Mouse (Mus musculus) retina, postnatal 1 day (tissue): ENCODE data around the gene Dhdds.
A peak's percentile ranks its signal among the peaks of the same experiment; 100 is the strongest.
"Not testable (repeated sequence)": the region's sequence is repeated elsewhere in the genome, so short reads cannot be mapped to it uniquely, and the experiment has no call there.

Source experiments
- DNase-seq: peaks from one replicate; pipeline ENCODE4 v3.0.0-alpha.2; 2012

The Dhdds gene

GRCm38 (mm10) chr4:134002903-134003302 lies 2.2 kb upstream of the Dhdds start:
- no peak for DNase-seq

GRCm38 (mm10) chr4:134002246-134002645 lies 1.5 kb upstream of the Dhdds start:
- DNase-seq: no peak

- no peak for DNase-seq
Observed at GRCm38 (mm10) chr4:134001710-134002109, 992 bp upstream of the Dhdds start.

- DNase-seq: no peak
Observed at GRCm38 (mm10) chr4:133994697-133995096, 6.0 kb downstream of the Dhdds start.

- no peak for DNase-seq
Observed at GRCm38 (mm10) chr4:133991087-133991660, 9.5 kb downstream of the Dhdds start.

- DNase-seq: no peak
Observed at GRCm38 (mm10) chr4:133990035-133990434, 10.7 kb downstream of the Dhdds start.

GRCm38 (mm10) chr4:133988289-133988688 lies 12.4 kb downstream of the Dhdds start:
- DNase-seq: not testable (repeated sequence)

GRCm38 (mm10) chr4:133982936-133983335 lies 17.8 kb downstream of the Dhdds start:
- DNase-seq: no peak

- no peak for DNase-seq
Observed at GRCm38 (mm10) chr4:133980496-133980895, 20.2 kb downstream of the Dhdds start.

GRCm38 (mm10) chr4:133978021-133978711 lies 22.6 kb downstream of the Dhdds start:
- DNase-seq: no peak

GRCm38 (mm10) chr4:133971741-133972140 lies 29.0 kb downstream of the Dhdds start:
- DNase-seq: peak; percentile 68

GRCm38 (mm10) chr4:133970876-133971275 lies 29.8 kb downstream of the Dhdds start:
- DNase-seq: no peak

- DNase-seq: peak; percentile 93
Observed at GRCm38 (mm10) chr4:133970196-133970595, 30.5 kb downstream of the Dhdds start.

GRCm38 (mm10) chr4:133969114-133969770 lies 31.5 kb downstream of the Dhdds start:
- DNase-seq: peak; percentile 51

- DNase-seq: peak; percentile 79
Observed at GRCm38 (mm10) chr4:133968150-133968921, 32.4 kb downstream of the Dhdds start, which contains the start of gene Hmgn2. TSS of gene Hmgn2 (minus strand) at chr4:133968650.

- peak; percentile 99 for DNase-seq
Observed at GRCm38 (mm10) chr4:133967866-133968149, 32.9 kb downstream of the Dhdds start.

- DNase-seq: peak; percentile 98
Observed at GRCm38 (mm10) chr4:133967138-133967865, 33.4 kb downstream of the Dhdds start.

- no peak for DNase-seq
Observed at GRCm38 (mm10) chr4:133966271-133966940, 34.3 kb downstream of the Dhdds start.

- peak; percentile 35 for DNase-seq
Observed at GRCm38 (mm10) chr4:133962566-133962965, 38.2 kb downstream of the Dhdds start.

GRCm38 (mm10) chr4:133958884-133959283 lies 41.8 kb downstream of the Dhdds start:
- DNase-seq: no peak

GRCm38 (mm10) chr4:133956358-133956757 lies 44.4 kb downstream of the Dhdds start:
- DNase-seq: no peak

- DNase-seq: no peak
Observed at GRCm38 (mm10) chr4:133946736-133947135, 54.0 kb downstream of the Dhdds start.
